Mouse (Mus musculus) forebrain, embryonic 16.5 days (tissue): ENCODE measurements at regions not wholly inside any gene's neighbourhood (a gene's known extent, or its start where the extent isn't known, plus 50 kb on each side); places are given as distances from the start of the nearest gene placed in this dataset.

Source experiments
- ATAC-seq: fragments of 200-750 bp; cut with Nextera tagmentation; 2 replicates; pipeline ENCODE4 v1.8.0; 2017; ENCODE audit warnings: mild to moderate bottlenecking, moderate library complexity
- H3K27ac ChIP-seq: fragments of 300-500 bp; sonication (generic); 2 replicates; pipeline ENCODE4 v1.5.1; 2014; ENCODE audit warnings: low read length, control low read depth
- H3K27me3 ChIP-seq: fragments of 300-500 bp; sonication (generic); replicated peaks from 2 replicates; pipeline ENCODE4 v1.6.1; 2014; ENCODE audit warnings: low read length; ENCODE audit not compliant: control insufficient read depth, insufficient read depth
- H3K36me3 ChIP-seq: fragments of 300-500 bp; sonication (generic); 2 replicates; pipeline ENCODE4 v1.6.1; 2014; ENCODE audit not compliant: control insufficient read depth, insufficient read depth
- H3K4me1 ChIP-seq: fragments of 300-500 bp; sonication (generic); replicated peaks from 2 replicates; pipeline ENCODE4 v1.6.1; 2014; ENCODE audit warnings: low read length; ENCODE audit not compliant: control insufficient read depth, insufficient read depth
- H3K4me2 ChIP-seq: fragments of 300-500 bp; sonication (generic); 2 replicates; pipeline ENCODE4 v1.6.1; 2014; ENCODE audit warnings: mild to moderate bottlenecking, low read length, control low read depth
- H3K4me3 ChIP-seq: fragments of 300-500 bp; sonication (generic); replicated peaks from 2 replicates; pipeline ENCODE4 v1.5.1; 2014; ENCODE audit warnings: mild to moderate bottlenecking, low read length, control low read depth
- H3K9ac ChIP-seq: fragments of 300-500 bp; sonication (generic); replicated peaks from 2 replicates; pipeline ENCODE4 v1.6.1; 2014; ENCODE audit warnings: low read depth, low read length, control low read depth
- H3K9me3 ChIP-seq: fragments of 300-500 bp; sonication (generic); 2 replicates; pipeline ENCODE4 v1.6.1; 2016; ENCODE audit warnings: low read length; ENCODE audit not compliant: control insufficient read depth
- WGBS: fragments of 180-500 bp; shearing (Covaris S2); extraction: QIAGEN DNeasy Blood & Tissue Kit; methylation state at CpG from one replicate; pipeline ENCODE4 v1.1.7; 2014; 5-methylcytosine and 5-hydroxymethylcytosine counted together

DNA sequence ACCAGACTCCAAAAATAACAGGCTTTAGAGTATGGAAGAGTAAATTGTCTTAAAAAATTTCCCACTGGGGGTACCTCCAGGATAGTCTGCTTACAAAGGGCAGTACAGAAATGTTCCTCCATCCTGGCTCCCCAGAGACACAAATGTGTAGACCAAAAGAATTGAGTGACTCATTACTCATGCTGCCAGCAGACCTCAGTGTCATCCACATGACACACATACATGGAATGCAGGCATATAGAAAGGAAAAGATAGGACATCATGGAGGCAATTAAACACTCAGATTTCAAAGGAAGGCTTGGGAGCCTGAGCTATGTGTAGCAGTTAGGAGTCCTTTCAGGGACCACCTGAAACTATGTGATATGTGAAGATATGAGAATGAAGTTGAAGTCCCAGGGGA lies 245.7 kb upstream of the Gap43 start:
- H3K4me3 ChIP-seq: no peak overlapping the region
- no peak overlapping the region for H3K27ac ChIP-seq
- no peak for ATAC-seq
- no peaks in the 10 kb centered on the region for H3K9me3 ChIP-seq
- H3K4me1 ChIP-seq: no peaks in the 10 kb centered on the region
- no peaks in the 10 kb centered on the region for H3K36me3 ChIP-seq
- no peak overlapping the region for H3K4me2 ChIP-seq
- no peaks in the 10 kb centered on the region for H3K27me3 ChIP-seq
- H3K9ac ChIP-seq: no peak overlapping the region

DNA sequence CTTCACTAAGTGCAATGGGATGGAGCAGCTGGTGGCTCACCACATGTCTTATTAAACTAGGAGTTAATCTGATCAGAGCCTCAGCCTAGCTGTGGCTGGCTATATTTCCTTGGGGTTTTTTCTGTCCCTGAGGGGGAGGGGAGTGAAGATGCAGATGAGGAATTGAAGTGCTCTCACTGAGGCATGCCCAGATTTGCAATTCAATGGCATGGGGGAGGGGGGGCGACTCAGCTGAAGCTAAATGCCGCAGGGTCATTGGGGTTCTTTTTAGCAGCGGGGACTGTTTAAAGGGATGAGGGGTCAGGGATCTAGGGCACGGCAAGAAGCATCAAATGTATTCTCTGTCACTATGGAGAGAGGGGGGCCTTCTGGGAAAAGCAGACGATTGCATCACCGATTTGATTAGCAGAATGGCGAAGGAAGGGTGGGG lies 235.1 kb upstream of the Gap43 start:
- peak overlapping the region; percentile 43; the same call in 1 of the 2 replicates for H3K27ac ChIP-seq
- peak overlapping the region; percentile 36 for H3K4me2 ChIP-seq
- peaks cover 8% of the 10 kb centered on the region for H3K4me1 ChIP-seq
- no peaks in the 10 kb centered on the region for H3K36me3 ChIP-seq
- H3K27me3 ChIP-seq: no peaks in the 10 kb centered on the region
- 0 out of 2 replicates have a peak overlapping the region, but pooled peaks have one; percentile 2 for H3K9ac ChIP-seq
- H3K9me3 ChIP-seq: no peaks in the 10 kb centered on the region
- peak; percentile 95 for ATAC-seq
- peak overlapping the region; percentile 9 for H3K4me3 ChIP-seq
- WGBS: 1% methylated on average over 7 of the region's 7 CpGs

DNA sequence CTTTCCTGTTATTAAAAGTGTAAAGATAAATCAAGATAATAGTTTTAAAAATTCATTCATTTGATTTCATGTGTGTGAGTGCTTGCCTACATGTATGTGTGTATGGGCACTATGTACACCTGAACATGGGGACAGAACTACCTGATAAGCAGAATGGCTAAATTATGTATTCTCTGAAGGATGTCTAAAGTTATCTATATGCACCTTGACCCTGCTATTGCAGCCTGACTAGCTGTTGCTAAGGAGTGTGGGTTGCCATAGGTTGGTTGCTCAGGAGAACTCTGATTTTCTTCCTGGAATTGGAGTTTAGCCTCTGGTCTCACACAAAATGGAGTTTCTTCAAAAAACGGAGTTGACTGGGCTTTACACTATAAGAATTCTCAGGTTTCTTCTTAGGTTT lies 234.5 kb upstream of the Gap43 start:
- Histone ChIP-seq H3K9me3 (no peaks in the 10 kb centered on the region), H3K4me2 (no peak overlapping the region), H3K27ac (no peak overlapping the region), H3K4me3 (no peak overlapping the region), H3K4me1 (peaks cover 8% of the 10 kb centered on the region), H3K36me3 (no peaks in the 10 kb centered on the region), H3K9ac (no peak overlapping the region), H3K27me3 (no peaks in the 10 kb centered on the region)
- ATAC-seq: no peak
- WGBS: 14% methylated on average over 1 of the region's 1 CpGs

DNA sequence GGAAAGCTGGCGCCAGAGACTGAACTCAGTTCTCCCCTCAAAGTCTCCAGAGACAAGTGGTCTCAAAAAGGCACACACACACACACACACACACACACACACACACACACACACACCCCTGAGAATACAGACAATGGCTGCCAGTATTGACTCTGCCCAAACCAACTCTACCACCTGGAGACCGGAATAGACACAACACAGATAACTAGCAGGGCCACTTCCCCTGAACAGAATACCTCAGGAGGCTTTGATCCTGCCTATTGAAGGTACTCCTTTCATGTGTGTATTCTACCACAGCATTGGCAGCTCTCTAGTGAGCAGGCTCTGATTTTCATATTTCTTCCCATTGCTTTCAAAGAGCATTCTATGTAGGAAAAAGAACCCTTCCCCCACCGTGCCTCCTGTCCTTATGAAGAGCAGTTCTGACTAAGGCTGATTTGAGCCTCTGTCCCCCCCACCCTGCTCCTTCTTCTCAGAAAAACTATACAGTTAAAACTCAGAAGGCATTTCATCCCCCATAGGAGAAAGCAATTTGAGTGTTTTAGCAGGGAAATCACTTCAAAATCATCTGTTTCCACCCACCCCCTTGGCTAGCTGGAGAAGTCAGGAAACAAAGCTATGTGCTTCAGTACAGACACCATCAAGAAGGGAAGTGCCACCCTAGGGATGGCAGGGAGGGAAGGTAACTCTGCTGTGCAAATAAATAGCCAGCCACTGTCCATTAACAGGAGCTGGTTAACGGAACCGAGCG lies 230.0 kb upstream of the Gap43 start:
- Histone ChIP-seq H3K27ac (no peak overlapping the region), H3K36me3 (no peaks in the 10 kb centered on the region), H3K4me1 (peaks cover 2% of the 10 kb centered on the region; the same call in 1 of the 2 replicates), H3K9ac (no peak overlapping the region), H3K4me3 (no peak overlapping the region), H3K9me3 (no peaks in the 10 kb centered on the region), H3K27me3 (no peaks in the 10 kb centered on the region), H3K4me2 (no peak overlapping the region)
- ATAC-seq: no peak; the same call in 1 of the 2 replicates
- 66% methylated on average over 6 of the region's 6 CpGs for WGBS

DNA sequence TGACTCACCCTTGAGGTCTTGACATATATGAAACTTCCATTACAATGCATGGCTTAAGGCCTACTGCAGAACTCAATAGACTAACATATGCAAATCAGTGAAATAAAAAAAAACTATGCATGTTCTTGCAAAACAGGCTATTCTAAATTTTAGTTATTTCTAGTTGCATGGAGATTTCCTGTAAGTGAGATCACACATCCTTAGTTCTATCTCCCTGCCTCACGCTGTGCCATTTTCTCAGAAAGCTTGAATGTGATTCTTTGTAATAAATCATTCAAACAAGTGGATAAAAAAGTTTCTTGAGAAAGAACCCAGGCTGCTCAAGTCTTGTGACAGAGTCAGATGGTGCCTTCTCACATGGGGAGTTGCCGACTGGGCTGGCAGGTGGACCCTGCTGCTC lies 228.9 kb upstream of the Gap43 start:
- ATAC-seq: no peak
- Histone ChIP-seq H3K4me2 (no peak overlapping the region), H3K27me3 (no peaks in the 10 kb centered on the region), H3K4me3 (no peak overlapping the region), H3K9me3 (no peaks in the 10 kb centered on the region), H3K36me3 (no peaks in the 10 kb centered on the region), H3K4me1 (no peaks in the 10 kb centered on the region), H3K9ac (no peak overlapping the region), H3K27ac (no peak overlapping the region)
- 66% methylated on average over 2 of the region's 2 CpGs for WGBS

DNA sequence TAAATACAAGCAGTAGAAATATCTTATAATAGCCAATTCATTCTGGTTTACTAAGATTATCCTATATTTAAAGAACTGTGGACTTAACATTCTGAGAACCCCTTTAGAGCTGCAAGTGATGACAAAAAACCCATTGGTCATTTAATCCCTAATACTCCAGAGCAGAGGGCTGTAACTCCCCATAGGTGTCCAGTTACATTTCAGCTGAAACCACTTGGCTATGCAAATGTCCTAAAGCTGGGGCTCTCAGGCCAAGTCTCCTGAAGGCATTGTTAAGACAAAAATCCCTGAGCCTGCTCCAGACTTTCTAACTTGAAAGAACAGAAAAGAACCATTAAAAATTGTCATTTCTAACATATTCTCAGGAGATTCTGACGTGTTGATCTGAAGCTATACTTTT lies 209.1 kb upstream of the Gap43 start:
- 64% methylated on average over 1 of the region's 1 CpGs for WGBS
- no peak for ATAC-seq
- Histone ChIP-seq H3K36me3 (no peaks in the 10 kb centered on the region), H3K27me3 (no peaks in the 10 kb centered on the region), H3K9me3 (no peaks in the 10 kb centered on the region), H3K27ac (no peak overlapping the region), H3K4me2 (no peak overlapping the region), H3K9ac (no peak overlapping the region), H3K4me3 (no peak overlapping the region), H3K4me1 (peaks cover 8% of the 10 kb centered on the region; the same call in 1 of the 2 replicates)

DNA sequence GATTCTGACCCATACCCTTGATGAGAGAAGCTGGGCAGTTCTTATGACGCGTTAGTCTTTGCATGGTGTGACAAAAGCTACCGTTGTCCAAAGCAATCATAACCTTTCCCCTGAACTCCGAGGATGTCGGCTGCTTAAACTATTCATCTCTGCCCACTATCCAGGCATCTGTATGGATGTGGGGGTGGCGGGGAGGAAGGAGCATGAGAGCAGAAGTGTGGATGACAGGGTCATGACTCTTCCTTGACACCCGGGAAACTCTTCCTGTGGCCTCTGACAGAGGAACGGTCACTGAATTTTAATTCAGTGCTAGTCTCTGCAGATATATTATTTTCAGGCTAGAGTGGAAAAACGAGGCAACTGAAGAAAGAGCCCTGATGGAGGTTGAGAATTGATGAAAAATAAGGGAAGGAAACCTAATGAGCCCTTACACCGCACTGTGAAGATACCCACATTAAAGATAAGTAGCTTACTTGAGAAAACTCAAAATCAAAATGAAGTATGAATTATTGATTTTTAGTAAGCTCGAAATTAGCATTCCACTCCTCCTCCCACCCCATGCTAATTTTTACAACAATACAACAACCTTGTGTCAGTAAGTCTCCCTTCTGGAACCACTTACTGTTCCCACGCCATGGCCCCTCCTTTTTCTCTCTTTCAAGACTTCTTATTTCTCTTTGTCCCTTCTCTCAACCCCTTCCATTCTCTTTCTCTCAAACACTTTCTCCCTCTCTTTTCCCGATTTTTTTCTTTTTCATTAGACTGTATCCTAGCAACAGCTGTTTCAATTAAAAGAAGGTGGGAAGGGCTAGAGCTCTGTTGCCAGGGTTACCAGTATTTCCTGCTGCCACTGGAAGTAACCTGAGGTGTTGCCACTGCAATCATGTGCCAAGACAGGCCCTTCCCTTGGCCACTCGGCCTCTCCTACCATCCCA lies 206.0 kb upstream of the Gap43 start:
- WGBS: 40% methylated on average over 14 of the region's 14 CpGs
- H3K4me2 ChIP-seq: no peak overlapping the region
- H3K9ac ChIP-seq: no peak overlapping the region
- no peak overlapping the region; the same call in 1 of the 2 replicates for H3K27ac ChIP-seq
- no peaks in the 10 kb centered on the region for H3K27me3 ChIP-seq
- peaks cover 8% of the 10 kb centered on the region; the same call in 1 of the 2 replicates for H3K4me1 ChIP-seq
- no peaks in the 10 kb centered on the region for H3K9me3 ChIP-seq
- peak; percentile 86 for ATAC-seq
- H3K4me3 ChIP-seq: no peak overlapping the region
- H3K36me3 ChIP-seq: no peaks in the 10 kb centered on the region

DNA sequence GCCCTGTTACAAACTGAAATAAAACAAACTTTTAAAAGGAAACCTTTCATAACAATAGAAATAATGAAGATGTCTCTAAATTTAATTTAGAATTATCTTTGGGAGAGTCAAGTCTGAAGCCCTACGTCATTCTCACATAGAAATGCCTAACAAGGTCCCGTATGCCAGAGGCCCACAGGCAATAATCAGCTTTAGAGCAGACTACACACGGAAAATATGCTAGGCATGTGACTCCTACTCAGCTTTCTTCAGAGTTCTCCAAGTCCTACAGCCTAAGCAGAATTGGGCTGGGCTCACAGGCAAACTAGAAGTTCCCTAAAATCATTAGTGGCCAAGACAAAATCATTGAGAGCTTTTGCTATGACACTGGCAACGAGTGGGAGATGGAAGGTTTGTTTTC lies 176.9 kb upstream of the Gap43 start:
- Histone ChIP-seq H3K9ac (no peak overlapping the region), H3K4me2 (no peak overlapping the region), H3K9me3 (no peaks in the 10 kb centered on the region), H3K27me3 (no peaks in the 10 kb centered on the region), H3K4me3 (no peak overlapping the region), H3K27ac (no peak overlapping the region), H3K4me1 (no peaks in the 10 kb centered on the region), H3K36me3 (no peaks in the 10 kb centered on the region)
- 86% methylated on average over 4 of the region's 4 CpGs for WGBS
- no peak for ATAC-seq

DNA sequence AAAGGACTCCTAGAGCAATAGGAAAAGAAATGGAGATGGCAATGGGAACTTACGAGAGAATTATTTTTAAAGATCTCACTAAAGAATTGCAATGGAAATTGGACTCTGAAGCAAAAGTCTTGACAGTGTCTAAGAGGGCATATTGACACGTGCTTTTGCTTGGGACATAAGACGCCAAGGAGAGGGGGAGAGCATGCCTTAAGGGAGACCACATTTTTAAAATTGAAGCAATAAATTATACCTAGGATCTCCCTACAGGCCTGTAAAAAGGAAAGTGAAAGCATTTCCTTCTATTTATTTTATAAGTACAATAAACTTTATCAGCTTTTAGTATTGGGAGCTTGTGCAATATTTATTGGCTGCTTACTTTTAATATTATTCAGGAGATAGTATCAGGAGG lies 175.5 kb upstream of the Gap43 start:
- 83% methylated on average over 3 of the region's 3 CpGs for WGBS
- no peaks in the 10 kb centered on the region for H3K9me3 ChIP-seq
- H3K4me3 ChIP-seq: no peak overlapping the region
- H3K9ac ChIP-seq: no peak overlapping the region
- H3K4me2 ChIP-seq: no peak overlapping the region
- no peak overlapping the region for H3K27ac ChIP-seq
- H3K4me1 ChIP-seq: no peaks in the 10 kb centered on the region
- no peaks in the 10 kb centered on the region for H3K36me3 ChIP-seq
- no peaks in the 10 kb centered on the region for H3K27me3 ChIP-seq
- ATAC-seq: no peak
